Mouse (Mus musculus): ENCODE data around the gene Sds. TPM values are rescaled to one million over a fixed set of nuclear protein-coding genes. Genes with fewer than 3 reads are reported as not detected.

The Sds gene
- not detected in 2 replicates for polyA plus RNA-seq (2015; fragmentation: Nextera tagmentation; extraction: Ambion mirVana)

DNA sequence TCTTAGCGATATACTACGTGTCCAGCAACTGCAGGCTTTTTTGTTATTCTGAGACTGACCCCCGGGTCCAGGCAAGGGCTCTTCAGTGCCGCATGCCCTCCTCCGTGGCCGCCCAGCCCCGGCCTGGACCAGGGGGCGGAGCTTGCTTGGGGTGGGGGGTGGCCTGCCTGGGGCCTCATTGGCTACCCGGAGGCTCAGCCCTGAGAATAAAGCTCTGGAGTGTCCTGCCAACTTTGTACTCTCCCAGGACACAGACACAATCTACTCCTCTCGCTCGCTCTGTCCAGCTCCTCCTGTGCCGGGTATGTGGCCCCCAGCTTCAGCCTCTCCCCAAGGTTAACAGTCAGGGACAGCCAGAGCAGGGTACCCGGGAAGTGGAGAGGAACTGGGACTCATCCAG lies at the start of gene Sds:
Gene Sds (plus strand): TSS at position 231 of the 400 bp plus-strand sequence.
- Histone ChIP-seq H3K4me3 (replicated peaks) (no peak within 1 kb of the TSS), H3K36me3 (no peaks in the 10 kb centered on the region), H3K9ac (replicated peaks) (no peak within 1 kb of the TSS), H3K27ac (replicated peaks) (no peak within 1 kb of the TSS), H3K9me3 (replicated peaks) (no peaks in the 10 kb centered on the region), H3K4me1 (no peaks in the 10 kb centered on the region), H3K4me2 (no peak within 1 kb of the TSS), H3K27me3 (replicated peaks) (0 out of 2 replicates have a peak, but pooled peaks cover 4% of the 10 kb centered on the region)
- WGBS = 14% methylated on average over 13 of the region's 13 CpGs
- no peak for ATAC-seq (ENCODE audit: low FRiP score)

DNA sequence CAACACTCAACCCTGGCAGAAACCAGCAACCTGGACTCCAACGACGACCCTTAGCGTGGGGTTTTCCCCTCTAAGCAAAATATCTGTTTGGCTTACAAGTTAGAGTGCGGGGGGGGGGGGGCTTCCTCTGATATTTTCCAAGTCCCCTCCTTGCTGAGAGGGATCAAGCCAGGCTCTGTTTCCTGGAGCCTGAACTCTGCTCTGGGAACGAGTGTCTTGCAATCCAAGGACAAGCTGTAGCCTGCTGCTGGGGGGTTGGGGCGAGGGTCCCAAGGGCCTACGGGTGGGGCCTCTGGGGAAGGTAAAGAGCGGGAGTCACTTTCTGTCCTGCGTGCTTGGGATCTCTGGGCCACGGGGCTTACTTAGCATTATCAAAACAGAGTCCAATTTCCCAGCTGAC lies 49.8 kb upstream of the Sds start:
- peak overlapping the region; percentile 55 for H3K4me2 ChIP-seq
- H3K36me3 ChIP-seq = no peaks in the 10 kb centered on the region
- peak overlapping the region; percentile 47 for H3K9ac ChIP-seq (replicated peaks)
- peak overlapping the region; percentile 31 for H3K4me3 ChIP-seq (replicated peaks)
- under 1% methylated on average over 10 of the region's 10 CpGs for WGBS
- H3K9me3 ChIP-seq (replicated peaks) = no peaks in the 10 kb centered on the region
- 0 out of 2 replicates have a peak, but pooled peaks cover 6% of the 10 kb centered on the region for H3K4me1 ChIP-seq
- H3K27ac ChIP-seq (replicated peaks) = peak overlapping the region; percentile 88
- ATAC-seq (ENCODE audit: low FRiP score) = no peak
- peaks cover 70% of the 10 kb centered on the region for H3K27me3 ChIP-seq (replicated peaks)

DNA sequence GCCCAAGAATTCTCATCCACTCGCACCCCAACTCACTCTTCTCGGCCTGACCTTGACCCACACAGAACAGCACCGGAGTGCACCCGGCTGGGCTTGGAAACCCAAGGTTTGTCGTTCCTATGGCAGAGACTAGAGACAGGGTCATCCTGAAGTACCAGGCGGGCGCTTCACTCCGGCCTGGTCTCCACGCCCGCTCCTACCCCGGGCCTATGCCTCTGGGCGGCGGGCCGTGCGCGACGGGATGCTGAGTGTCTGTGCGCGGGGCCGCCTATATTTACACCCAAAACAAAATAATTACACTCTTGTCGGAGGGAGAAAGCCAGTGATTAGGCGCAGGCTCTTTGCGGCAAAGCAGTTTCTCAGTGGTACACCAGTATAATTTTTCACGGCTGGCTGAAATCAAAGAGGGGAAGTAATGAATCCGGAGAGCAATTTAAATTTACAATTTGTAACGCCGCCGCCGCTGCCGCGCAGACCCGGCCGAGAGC lies 48.8 kb upstream of the Sds start:
- Histone ChIP-seq H3K9me3 (replicated peaks) (no peaks in the 10 kb centered on the region), H3K4me2 (peak overlapping the region; percentile 55), H3K27ac (replicated peaks) (peak overlapping the region; percentile 88), H3K4me3 (replicated peaks) (peak overlapping the region; percentile 31), H3K4me1 (0 out of 2 replicates have a peak, but pooled peaks cover 3% of the 10 kb centered on the region), H3K27me3 (replicated peaks) (peaks cover 76% of the 10 kb centered on the region), H3K9ac (replicated peaks) (peak overlapping the region; percentile 47; the same call in 1 of the 2 replicates), H3K36me3 (no peaks in the 10 kb centered on the region)
- WGBS = under 1% methylated on average over 33 of the region's 33 CpGs
- ATAC-seq (ENCODE audit: low FRiP score) = no peak

DNA sequence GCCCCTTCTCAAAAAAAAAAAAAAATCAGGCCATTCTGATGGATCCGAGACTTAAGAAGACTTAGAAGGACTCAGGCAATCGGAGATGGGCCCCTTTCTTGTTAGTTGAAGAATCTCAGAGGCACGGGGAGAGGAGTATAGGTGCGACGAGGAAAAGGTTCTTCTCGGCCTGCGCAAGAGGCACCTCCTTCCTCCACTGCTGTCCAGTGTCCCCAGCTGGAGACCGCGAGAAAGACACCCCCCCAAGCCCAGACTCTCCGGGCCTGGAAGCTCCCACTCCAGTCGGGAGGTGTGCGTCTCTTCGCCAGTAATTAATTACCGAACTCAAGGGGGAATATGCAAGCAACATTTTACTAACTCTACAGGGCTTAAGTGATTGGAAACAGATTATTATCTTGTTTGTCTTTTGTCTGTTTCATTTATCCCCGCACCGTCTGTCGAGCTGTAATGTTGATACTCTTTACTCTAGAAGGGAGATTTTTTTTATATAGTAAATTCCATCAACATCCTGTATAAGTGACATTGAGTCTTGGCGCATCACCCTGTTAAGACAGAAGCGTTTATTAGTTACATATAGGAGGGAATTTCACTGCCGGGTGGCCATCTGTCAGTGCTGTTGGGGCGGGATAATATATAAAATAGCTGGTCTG lies 48.0 kb upstream of the Sds start:
- Histone ChIP-seq H3K9me3 (replicated peaks) (no peaks in the 10 kb centered on the region), H3K36me3 (no peaks in the 10 kb centered on the region), H3K4me1 (0 out of 2 replicates have a peak, but pooled peaks cover 3% of the 10 kb centered on the region), H3K4me2 (peak overlapping the region; percentile 55), H3K9ac (replicated peaks) (peak overlapping the region; percentile 42), H3K4me3 (replicated peaks) (peak overlapping the region; percentile 31), H3K27ac (replicated peaks) (peak overlapping the region; percentile 88), H3K27me3 (replicated peaks) (peaks cover 73% of the 10 kb centered on the region)
- ATAC-seq (ENCODE audit: low FRiP score) = no peak
- WGBS = under 1% methylated on average over 21 of the region's 21 CpGs

DNA sequence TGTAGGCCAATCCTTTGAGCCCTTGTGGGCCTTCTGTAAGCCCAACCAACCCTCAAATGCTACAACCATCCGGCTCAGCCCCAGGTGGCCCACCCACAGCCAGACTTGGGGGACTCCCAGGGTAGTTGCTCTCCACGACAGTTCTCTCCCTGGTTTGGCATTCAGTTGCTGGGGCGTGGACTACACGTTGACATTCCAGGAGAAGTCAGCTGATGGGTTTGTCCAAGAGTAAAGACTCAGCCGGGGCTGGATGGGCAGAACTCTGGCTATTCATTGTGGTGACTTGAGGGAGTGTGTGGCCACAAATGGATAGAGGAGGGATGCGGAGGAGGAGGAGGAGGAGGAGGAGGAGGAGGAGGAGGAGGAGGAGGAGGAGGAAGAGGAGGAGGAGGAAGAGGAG lies 47.3 kb upstream of the Sds start:
- Histone ChIP-seq H3K9ac (replicated peaks) (peak overlapping the region; percentile 42), H3K36me3 (no peaks in the 10 kb centered on the region), H3K27ac (replicated peaks) (peak overlapping the region; percentile 88), H3K27me3 (replicated peaks) (peaks cover 74% of the 10 kb centered on the region), H3K4me2 (peak overlapping the region; percentile 55), H3K4me3 (replicated peaks) (peak overlapping the region; percentile 31), H3K9me3 (replicated peaks) (no peaks in the 10 kb centered on the region), H3K4me1 (0 out of 2 replicates have a peak, but pooled peaks cover 3% of the 10 kb centered on the region)
- no peak for ATAC-seq (ENCODE audit: low FRiP score)
- 1% methylated on average over 5 of the region's 6 CpGs for WGBS

DNA sequence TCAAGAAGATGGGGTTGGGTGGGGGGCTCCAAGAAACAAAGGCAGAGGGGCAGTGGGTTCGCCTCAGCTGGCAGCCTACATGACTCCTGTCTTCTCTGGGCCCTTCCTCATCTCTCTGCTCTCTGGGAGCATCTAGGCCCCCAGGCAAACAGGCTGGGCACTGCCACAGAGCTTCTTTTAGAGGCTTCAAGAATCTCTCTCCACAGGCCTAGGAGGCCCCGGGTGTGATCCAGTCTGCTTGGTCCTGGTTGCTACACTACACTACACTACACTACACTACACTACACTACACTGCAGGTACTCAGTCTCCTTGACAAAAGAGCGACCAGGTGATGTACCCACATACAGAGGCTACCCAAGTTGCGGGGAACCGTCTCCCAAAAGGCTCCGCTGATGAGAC lies 46.6 kb upstream of the Sds start:
- Histone ChIP-seq H3K36me3 (no peaks in the 10 kb centered on the region), H3K27me3 (replicated peaks) (peaks cover 74% of the 10 kb centered on the region), H3K4me1 (0 out of 2 replicates have a peak, but pooled peaks cover 3% of the 10 kb centered on the region), H3K4me3 (replicated peaks) (peak overlapping the region; percentile 35), H3K4me2 (peak overlapping the region; percentile 55), H3K27ac (replicated peaks) (peak overlapping the region; percentile 72), H3K9ac (replicated peaks) (peak overlapping the region; percentile 51), H3K9me3 (replicated peaks) (no peaks in the 10 kb centered on the region)
- no peak for ATAC-seq (ENCODE audit: low FRiP score)
- WGBS = 4% methylated on average over 6 of the region's 6 CpGs

DNA sequence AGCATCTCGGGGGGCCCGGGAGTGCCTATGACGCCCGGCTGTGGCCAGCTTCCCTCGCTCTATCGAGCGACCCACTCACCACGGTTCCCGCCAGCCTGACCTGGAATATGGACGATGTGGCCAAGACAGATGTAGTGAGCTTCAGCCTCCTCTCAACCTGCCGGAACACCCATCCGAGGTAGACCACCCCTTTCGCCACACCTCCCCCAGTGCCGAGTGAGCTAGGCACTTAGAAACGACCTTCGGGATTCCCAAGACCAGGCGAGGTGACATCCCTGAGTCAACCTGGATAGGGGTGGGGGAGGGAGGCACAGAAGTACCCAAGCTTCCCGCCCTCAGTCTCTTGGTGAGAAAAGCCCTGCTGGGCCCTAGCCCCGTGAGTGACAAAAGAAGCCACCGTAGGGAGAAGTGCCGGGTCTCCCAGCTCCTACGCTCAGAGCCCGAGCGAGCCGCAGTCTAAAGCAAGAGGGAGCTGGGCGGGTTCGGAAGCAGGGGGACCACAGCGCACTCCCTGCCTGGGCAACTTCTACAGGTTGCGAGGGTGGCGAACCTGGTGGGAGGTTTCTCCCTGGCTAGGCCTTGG lies 45.2 kb upstream of the Sds start:
- H3K4me3 ChIP-seq (replicated peaks) = peak overlapping the region; percentile 54
- H3K27ac ChIP-seq (replicated peaks) = peak overlapping the region; percentile 84
- H3K27me3 ChIP-seq (replicated peaks) = peaks cover 84% of the 10 kb centered on the region
- H3K4me1 ChIP-seq = peaks cover 9% of the 10 kb centered on the region; the same call in 1 of the 2 replicates
- H3K9me3 ChIP-seq (replicated peaks) = no peaks in the 10 kb centered on the region
- no peaks in the 10 kb centered on the region for H3K36me3 ChIP-seq
- peak overlapping the region; percentile 57 for H3K9ac ChIP-seq (replicated peaks)
- H3K4me2 ChIP-seq = peak overlapping the region; percentile 55
- under 1% methylated on average over 30 of the region's 30 CpGs for WGBS
- ATAC-seq (ENCODE audit: low FRiP score) = no peak

DNA sequence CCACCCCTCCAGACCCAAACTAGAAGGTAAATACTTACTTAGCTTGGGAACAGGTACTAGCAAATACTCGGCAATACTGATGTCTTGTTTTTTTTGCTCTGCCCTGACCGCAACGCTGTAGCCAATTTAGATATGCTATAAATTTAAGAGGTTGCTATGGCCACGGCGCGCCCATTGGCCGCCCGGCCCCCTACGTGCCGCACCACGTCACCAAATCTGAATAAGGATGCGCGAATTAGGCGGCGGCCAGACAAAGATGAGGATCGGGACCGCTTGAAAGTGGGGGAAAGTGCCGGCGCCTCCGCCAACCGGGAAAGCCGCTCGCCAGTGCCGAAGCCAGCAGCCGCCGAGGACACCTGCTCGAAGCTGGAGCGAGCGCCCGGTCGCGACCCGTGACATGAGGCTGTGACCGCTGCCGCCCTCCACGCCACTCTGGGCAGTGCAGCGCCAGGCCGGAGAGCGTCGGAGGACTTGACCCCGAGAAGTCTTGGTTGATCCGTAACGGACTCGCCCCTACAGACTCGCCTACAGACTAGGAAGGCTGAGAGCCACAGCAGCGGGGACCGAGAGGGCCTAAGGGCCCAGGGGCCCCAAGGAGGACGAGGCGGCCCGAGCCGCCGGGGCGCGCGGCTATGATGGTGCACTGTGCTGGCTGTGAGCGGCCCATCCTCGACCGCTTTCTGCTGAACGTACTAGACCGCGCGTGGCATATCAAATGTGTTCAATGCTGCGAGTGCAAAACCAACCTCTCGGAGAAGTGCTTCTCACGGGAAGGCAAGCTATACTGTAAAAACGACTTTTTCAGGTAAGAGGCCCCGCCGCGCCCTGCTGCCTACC lies 44.5 kb upstream of the Sds start, which contains the start of gene Lhx5:
Gene Lhx5 (plus strand): TSS at position 51 of the 837 bp plus-strand sequence.
- Histone ChIP-seq H3K4me1 (peaks cover 6% of the 10 kb centered on the region; the same call in 1 of the 2 replicates), H3K9ac (replicated peaks) (peak within 1 kb of the TSS; percentile 65), H3K27me3 (replicated peaks) (peaks cover 84% of the 10 kb centered on the region), H3K4me3 (replicated peaks) (peak within 1 kb of the TSS; percentile 54), H3K36me3 (no peaks in the 10 kb centered on the region), H3K27ac (replicated peaks) (peak within 1 kb of the TSS; percentile 84), H3K4me2 (peak within 1 kb of the TSS; percentile 55), H3K9me3 (replicated peaks) (no peaks in the 10 kb centered on the region)
- ATAC-seq (ENCODE audit: low FRiP score) = peak; percentile 89
- WGBS = under 1% methylated on average over 69 of the region's 69 CpGs

DNA sequence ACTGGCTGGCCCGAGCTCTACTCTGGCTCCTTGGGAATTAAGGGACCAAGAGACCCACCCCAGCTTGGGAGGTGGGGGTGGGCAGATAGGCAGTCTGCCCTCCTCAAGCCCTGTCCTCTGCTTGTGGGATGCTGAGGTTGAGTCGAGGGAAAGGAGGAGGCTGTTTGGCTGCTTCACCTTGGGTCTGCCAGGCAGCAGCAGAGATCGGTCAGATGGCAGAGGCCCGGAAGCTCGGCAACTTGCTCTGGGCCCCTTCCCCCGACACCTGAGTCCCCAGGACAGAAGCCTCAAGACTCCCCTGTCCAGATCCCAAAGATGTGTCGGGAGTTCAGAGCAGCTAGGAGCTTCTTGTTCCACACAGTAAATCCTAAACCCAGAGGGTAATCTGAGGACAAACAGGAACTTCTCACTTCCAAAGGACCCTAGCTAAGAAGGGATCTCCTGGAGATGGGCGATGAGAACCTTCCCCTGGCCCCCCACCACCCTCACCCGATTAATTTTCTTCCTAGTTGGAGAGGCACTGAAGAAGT lies 43.8 kb upstream of the Sds start:
- WGBS = 0% methylated on average over 9 of the region's 9 CpGs
- H3K4me2 ChIP-seq = peak overlapping the region; percentile 55
- peaks cover 80% of the 10 kb centered on the region for H3K27me3 ChIP-seq (replicated peaks)
- H3K4me1 ChIP-seq = peaks cover 6% of the 10 kb centered on the region; the same call in 1 of the 2 replicates
- H3K36me3 ChIP-seq = no peaks in the 10 kb centered on the region
- peak overlapping the region; percentile 84 for H3K27ac ChIP-seq (replicated peaks)
- ATAC-seq (ENCODE audit: low FRiP score) = no peak
- H3K9me3 ChIP-seq (replicated peaks) = no peaks in the 10 kb centered on the region
- peak overlapping the region; percentile 54 for H3K4me3 ChIP-seq (replicated peaks)
- peak overlapping the region; percentile 65 for H3K9ac ChIP-seq (replicated peaks)

DNA sequence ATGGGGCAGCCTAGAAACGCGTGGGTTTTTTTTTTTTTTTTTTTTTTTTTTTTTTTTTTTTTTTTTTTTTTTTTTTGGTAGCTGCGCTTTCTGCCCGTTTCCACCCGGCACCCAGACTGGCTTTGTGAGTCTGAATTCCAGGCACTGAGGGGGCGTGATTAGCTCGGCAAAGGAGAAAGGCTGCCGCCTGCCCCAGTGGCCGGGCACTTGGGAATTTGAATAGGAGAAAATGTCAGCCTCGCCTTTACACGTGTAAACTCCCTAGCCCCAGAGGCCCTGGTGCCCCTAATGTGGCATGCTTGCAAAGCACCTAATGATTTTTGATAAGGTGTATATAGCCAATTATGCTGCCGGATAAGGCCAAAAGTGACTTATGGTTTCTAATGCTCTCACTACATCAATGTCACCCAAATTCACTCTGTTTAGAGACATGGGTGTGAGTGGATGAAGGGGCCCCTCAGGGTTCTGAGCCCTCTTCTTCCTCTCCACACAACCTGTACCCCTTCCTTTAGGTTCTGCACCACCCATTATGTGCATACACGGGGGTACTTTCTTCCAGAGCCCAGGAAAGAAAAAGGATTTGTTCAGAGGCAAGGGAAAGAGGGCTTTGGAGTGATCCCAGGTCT lies 43.1 kb upstream of the Sds start:
- peaks cover 10% of the 10 kb centered on the region for H3K4me1 ChIP-seq
- peak overlapping the region; percentile 55 for H3K4me2 ChIP-seq
- H3K9ac ChIP-seq (replicated peaks) = peak overlapping the region; percentile 65
- peak overlapping the region; percentile 84; the same call in 1 of the 2 replicates for H3K27ac ChIP-seq (replicated peaks)
- no peaks in the 10 kb centered on the region for H3K36me3 ChIP-seq
- ATAC-seq (ENCODE audit: low FRiP score) = no peak
- no peaks in the 10 kb centered on the region for H3K9me3 ChIP-seq (replicated peaks)
- H3K27me3 ChIP-seq (replicated peaks) = peaks cover 79% of the 10 kb centered on the region
- H3K4me3 ChIP-seq (replicated peaks) = peak overlapping the region; percentile 54
- under 1% methylated on average over 13 of the region's 13 CpGs for WGBS
